Mouse (Mus musculus) embryo, embryonic 10.5 days (tissue): Measurements from ENCODE around the gene Cd37.
A peak's percentile ranks its signal among the peaks of the same experiment; 100 is the strongest.

ENCODE experiments used
- DNase-seq: peaks from one replicate; pipeline ENCODE4 v3.0.0-alpha.2; 2015; ENCODE audit warnings: low spot score

Gene Cd37

DNA sequence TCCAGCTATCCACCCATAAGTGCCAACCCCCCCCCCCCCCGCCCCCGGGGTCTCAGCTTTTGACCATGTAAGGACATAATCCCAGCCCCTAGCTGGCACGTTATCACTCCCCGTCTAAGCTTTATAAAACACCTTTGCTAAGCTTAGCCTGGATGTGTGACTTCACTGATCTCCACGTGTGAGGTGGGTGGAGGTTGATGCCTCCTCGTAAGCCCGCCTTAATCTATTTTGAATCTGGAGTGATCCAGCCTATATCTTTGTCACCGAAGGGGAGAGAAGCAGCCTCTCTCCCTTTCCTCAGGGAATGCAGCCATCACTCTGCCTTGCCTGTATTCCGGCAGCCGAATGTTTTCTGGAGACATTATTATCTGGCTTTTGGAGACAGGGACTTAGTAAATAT is 36.3 kb downstream of the Cd37 start:
- DNase-seq: no peak

DNA sequence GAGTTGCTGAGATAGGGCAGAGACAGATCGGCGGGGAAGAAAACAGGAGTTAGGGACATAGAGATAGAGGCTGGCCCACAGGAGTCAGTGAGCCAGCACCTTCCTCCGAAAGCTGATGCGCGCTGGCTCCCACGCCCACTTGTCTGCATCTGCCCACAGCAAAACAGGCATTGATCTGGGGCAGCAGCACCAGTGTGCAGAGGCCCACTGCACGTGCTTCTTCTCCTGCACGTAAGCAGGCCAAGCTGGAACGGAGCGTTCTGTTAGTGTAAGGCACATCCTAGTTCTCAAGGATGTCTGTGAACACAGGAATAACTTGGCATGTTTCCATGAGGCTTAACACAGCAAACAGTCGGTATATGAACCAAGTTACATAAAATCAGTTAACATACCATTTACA is 40.0 kb downstream of the Cd37 start:
- DNase-seq: no peak

DNA sequence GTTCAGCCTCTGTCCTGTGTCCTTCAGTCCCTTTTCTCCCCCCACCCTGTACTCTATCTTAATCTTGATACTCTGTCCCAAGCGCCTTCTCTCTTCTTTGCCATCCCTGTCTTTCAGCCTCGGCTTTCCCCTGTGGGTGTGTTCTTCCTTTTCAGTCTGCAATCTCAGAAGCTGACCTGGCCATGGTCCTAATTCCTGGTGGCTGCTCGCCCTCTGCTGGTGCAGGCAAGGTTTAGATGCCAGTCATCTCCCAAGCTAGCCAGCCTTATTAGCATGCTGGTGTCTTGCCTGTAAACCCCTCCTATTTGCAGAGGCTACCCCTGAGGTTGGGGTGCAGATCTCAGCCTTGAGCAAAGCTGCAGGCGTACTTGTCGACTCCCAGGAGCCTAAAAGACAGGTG is 40.5 kb downstream of the Cd37 start:
- DNase-seq: peak; percentile 82

DNA sequence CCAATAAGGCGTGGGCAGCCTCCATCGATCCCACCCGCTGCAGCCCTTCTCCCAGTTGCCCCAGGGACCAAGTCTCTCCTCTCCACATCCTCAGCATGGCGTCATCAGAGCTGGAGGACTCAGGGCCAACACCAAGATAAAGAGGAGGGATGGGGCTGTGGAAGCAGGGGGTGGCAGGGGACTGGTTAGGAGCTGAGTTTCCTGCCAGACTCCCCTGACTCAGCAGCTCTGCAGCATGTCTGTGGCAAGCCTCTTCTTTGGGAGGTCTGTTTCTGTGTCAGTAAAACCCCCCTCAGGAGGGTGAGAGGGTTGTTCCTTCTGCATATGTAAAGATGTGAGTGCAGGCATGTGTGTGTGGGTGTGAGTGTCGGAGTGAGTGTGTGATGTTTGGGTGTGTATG is 41.9 kb downstream of the Cd37 start:
- no peak for DNase-seq

DNA sequence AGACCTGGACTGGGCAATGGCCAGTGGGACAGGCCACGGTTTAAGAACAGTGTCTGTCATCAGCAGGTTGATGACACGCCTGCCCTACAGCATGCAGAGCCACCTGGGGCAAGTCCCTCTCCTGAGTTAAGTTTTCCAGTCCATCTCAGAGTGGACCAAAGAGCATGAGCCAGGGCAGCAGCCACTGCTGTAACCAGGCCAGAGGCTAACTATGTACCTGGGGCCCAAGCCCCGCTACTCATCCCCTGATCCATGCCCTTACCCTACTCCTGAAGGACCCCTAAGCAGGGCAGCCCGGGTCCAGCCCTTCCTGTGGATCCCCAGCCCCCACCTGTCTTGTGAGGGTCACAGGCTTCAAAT is 42.8 kb downstream of the Cd37 start:
- no peak for DNase-seq

DNA sequence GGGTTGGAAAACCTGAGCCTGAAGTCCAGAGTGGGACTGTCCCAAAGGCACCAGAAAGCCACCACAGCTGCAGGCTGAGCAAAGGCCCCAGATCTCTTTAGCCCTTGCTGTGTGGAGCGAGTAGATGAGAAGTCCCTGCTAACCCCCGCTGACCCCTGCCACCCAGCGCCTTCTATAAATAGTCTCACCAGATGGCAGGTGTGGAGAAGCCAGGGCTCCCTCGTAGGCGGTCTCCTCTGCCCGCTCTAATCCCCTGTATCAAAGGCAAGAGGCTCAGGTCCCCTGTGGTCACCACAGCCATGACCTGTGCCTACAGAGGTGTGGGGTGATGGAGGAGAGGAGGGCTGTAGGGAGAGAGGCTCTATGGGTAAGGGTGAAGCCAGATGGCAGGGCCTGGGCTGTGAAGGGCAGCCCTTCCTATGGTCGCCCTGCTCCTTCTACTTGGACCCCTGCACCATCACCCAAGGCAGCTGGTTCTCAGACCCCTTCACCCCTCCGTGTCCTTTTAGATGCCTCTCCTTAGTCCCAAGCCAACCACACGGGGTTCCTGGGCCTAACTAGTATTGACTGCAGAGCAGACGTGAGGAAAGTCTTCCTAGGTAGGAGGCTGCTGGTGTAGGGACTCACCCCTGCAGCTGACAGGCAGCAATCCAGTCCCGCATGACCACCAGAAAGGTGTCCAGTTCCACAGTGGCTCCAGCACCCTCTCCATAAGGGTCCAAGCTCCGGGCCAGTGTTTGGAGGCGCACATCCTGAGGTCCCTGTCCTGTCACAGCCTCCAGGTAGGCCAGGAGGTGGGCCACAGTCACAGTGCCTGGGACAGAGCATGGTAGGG is 43.4 kb downstream of the Cd37 start:
- DNase-seq: no peak

DNA sequence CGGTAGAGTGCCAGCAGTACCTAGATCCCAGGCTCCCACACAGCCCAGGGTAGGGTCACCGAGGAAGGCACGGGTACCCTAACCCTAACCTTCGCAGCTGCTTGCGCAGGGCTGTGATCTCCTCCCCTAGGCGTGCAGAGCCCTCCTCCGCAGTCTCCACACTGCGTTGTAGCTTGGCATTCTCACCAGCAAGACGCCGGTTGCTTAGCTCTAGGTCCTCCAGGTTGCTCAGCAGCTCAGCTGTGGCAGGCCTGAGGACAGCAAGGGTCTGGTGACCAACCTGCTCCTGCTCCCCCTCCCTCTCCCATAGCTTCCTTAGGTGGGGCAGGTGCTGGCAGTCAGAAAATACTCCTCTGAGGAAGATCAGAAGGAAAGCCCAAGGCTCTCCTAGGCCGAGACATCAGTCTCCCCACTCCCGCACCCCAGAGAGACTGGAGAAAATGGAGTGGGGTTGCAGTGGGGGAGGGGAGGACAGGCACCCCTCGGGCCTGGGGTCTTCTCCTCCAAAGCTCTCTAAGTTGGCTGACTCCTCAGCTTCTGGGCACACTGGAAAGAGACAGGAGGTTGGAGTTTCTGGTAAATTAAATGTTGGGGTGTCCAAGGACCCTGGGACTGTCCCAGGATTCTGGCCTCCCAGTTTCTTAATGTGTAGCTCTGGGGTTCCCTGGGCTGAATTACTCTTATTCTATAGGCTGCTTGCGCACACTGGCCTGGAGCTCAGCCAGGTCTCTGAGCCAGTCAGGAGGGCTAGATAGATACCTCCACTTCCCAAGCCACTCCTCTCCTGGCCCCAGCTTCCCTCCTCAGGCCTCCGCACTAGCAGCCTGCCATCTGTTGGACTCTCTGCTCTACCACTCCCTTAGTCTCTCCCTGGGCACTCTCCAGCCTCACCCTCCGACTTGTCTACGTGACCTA is 44.8 kb downstream of the Cd37 start:
- DNase-seq: no peak

DNA sequence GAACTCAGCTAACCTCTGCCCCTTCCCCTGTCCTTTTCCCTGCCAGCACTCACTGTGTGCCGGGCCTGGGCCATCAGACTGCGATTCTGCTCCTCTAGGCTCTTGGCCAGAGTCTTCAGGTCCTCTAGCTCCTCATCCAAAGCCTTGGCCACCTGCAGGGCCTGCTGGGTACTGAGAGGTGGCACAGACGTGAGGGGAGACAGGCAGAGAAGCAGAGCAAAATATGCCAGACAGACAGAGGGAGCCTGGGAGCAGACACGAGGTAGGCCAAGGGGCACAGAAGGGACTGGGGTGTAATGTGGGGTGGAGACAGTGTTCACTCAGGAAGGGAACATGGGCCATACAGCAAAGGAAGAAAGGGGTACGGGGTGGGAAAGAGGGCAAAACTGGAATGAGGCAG is 45.5 kb downstream of the Cd37 start:
- no peak for DNase-seq

DNA sequence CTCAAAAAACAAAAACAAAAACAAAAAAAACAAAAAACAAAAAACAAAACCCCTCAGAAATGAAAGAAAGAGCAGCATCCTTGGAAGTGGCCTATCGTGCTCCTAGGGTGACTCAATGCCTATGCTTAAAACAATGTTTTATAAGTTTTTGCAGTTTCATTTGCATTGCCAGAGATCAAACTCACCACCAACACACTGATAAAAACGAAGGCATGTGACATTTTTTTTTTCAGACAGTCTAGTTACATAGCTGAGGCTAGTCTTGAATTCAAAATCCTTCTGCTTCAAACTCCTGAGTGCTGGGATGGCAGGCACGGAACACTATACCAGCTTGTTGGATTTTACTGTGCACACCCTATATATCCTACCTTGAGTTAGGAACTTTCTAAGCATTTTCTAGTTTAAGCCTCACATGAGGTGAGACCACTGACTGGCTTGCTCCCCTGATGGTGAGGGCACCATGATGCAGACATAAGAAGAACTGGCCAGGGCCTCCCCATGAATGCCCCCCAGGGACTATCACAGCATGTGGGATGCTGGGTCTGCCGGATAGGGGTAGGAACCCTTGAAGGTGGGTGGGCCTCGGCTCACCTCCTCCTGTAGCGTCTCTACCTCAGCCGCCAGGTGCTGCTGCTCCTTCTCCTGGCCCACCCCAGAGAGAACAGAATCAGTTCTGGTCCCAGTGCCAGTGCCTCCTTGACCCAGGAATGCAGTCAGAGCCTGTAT is 46.2 kb downstream of the Cd37 start:
- DNase-seq: no peak

DNA sequence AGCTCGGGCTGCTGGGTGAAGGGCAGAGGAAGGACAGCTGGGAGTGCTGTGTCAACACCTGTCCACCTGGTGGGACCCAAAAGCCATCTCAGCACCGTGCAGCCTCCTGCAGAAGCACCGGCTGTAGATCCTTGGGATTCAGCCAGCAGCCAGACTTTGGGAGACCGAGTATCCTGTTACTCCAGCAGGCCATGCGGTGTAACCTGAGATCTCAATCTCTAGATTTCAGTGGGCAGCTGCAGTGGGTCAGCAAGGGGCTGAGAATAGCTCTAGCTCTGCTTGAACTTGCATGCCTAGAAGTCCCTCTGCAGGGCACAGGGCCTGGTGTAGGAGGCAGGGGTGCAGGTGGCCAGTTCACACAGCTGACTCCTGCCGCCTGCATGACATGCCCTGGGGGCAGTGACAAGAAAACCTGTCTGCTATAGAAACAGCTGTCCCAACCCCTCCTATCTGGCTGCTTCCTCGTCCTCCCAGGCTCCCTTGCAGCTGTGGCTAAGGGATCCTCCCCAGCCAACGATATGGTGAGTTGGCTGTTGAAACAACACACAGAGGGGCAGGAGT is 47.0 kb downstream of the Cd37 start:
- peak; percentile 72 for DNase-seq

DNA sequence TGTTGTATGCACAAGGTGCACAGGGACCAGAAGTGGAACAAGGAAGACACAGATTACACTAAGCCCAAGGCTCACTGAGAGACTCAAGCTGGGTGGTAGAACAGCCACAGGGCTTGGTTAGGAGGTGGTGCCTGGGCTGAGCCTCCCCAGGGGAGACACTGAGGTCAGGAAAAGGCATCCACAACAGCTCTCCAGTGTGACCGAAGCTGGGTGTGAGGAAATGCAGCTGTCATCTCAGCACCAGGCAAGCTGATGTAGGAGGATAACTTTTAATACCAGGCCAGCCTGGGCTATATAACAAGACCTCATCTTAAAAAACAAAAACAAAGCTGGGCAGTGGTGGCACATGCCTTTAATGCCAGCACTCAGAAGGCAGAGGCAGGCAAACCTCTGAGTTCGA is 47.8 kb downstream of the Cd37 start:
- DNase-seq: no peak

DNA sequence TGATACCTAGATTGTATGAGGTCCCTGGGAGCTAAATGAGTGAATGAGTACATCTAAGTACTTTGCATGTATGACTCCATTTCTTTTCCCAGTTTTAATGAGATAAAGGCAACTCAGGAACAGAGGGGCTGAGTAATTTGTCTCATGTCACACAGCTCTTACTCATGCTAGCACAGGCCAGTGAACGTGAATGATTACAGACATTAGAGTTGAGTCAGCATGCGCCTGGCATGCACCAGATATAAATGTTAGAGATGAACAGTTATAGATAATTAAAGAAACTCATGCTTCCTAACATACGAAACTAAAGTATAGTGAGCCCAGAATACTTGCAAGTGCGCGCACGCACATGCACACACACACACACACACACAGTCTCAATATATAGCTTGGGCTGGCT is 48.7 kb downstream of the Cd37 start:
- DNase-seq: no peak

DNA sequence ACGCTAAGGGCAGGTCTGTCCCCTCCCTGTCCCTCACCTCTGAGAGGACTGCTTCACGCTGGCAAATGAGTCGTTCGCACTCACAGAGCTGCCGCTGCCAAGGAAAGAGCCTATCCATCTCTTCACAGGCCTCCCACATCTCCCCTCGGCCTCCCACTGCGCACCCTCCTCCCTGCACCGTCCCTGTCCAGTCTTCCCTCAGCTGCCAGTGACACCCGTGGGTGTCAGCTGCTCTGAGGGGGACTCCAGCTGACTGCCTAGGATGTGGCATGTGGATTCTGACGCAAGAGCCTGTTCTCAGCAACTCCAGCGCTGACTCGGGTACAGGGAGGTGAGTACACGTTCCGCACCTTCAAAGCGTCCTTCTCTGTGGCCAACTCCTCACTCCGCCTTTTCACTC is 49.3 kb downstream of the Cd37 start:
- DNase-seq: no peak

DNA sequence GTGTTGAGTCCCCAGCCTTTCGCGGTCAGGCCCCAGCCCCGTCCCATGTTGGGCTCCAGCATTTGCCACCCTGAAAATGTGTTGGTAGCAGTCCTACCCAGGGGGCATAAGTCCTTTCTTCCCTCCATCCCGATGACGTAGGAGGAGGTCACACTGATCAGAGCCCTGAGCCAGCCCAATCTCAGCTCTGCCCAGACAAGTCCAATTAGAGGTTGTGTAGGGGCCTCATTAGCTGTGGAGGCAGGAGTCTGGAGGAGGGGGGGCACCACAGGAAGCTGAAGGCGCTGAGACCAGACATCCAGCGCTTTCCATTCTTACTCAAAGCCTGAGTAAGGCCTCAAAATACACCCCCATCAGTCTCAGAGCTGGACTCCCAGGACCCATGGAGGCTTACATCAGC is 53.0 kb downstream of the Cd37 start:
- no peak for DNase-seq

DNA sequence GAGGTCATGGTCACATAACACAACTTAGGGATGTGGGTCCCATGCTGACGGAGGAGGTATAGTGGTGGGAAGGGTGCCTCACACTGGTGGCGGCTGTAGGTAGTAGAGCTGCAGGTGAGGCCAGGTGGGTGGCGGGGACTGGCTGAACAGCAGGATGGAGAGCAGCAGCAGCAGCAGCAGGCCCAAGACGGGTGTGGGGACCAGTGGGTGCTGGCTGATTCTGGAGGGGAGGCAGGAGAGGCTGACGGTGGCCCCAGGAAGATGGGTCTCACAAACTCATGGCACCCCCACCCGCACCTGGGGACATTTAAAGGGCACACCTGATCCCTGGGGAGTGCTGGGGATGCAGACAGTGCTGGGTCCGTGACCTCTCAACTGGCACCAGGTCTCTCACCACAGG is 55.2 kb downstream of the Cd37 start:
- DNase-seq: no peak
